Mouse (Mus musculus) left cerebral cortex, postnatal 4 days (tissue): ENCODE measurements around the gene Abcb5. TPM values are rescaled to one million over a fixed set of nuclear protein-coding genes. Genes with fewer than 3 reads are reported as not detected.

Source experiments
- DNase-seq: peaks from one replicate; pipeline ENCODE4 v3.0.0-alpha.2; 2022
- intact Hi-C: fragments of 180-260 bp; cut with DNase I; formaldehyde crosslinking; loops from one replicate; pipeline ENCODE4 v1.15.1; 2025
- total RNA-seq, 2 experiments: library from RNA; stranded (reverse); gene quantifications; 2 replicates each; pipeline ENCODE4 v1.2.3; 2021

Abcb5 gene
- total RNA-seq, 2 experiments from 2014 or later: not detected

DNA sequence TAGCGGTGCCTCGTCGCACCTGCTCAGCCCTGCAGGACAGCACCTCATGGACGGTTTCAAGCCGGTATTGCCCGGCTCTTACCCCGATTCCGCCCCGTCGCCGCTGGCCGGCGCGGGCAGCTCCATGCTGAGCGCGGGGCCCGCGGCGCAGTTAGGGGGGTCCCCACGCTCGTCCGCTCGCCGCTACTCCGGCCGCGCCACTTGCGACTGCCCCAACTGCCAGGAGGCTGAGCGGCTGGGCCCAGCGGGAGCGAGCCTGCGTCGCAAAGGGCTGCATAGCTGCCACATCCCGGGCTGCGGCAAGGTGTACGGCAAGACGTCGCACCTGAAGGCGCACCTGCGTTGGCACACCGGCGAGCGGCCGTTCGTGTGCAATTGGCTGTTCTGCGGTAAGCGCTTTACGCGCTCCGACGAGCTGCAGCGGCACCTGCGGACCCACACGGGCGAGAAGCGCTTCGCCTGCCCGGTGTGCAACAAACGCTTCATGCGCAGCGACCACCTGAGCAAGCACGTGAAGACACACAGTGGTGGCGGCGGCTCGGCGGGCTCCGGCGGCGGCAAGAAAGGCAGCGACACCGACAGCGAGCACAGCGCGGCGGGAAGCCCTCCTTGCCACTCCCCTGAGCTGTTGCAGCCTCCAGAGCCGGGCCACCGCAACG lies 116.9 kb downstream of the Abcb5 start:
- intact Hi-C loops: no loop called here
- no peak for DNase-seq

DNA sequence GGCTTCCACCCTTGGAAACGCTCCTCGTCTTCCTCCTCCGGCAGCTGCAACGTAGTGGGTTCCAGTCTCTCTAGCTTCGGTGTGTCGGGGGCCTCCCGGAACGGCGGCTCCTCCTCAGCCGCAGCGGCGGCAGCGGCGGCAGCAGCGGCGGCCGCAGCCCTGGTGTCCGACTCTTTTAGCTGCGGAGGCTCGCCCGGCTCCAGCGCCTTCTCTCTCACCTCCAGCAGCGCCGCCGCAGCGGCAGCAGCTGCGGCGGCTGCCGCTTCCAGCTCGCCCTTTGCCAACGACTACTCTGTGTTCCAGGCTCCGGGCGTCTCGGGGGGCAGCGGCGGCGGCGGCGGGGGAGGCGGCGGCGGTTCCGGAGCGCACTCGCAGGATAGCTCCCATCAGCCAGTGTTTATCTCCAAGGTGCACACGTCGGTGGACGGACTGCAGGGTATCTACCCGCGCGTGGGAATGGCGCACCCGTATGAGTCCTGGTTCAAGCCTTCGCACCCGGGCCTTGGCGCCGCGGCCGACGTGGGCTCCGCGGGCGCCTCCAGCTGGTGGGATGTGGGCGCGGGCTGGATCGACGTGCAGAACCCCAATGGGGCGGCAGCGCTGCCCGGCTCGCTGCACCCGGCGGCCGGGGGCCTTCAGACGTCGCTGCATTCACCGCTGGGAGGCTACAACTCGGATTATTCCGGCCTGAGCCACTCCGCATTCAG lies 117.6 kb downstream of the Abcb5 start:
- peak; percentile 27 for DNase-seq
- intact Hi-C loops: no loop called here

DNA sequence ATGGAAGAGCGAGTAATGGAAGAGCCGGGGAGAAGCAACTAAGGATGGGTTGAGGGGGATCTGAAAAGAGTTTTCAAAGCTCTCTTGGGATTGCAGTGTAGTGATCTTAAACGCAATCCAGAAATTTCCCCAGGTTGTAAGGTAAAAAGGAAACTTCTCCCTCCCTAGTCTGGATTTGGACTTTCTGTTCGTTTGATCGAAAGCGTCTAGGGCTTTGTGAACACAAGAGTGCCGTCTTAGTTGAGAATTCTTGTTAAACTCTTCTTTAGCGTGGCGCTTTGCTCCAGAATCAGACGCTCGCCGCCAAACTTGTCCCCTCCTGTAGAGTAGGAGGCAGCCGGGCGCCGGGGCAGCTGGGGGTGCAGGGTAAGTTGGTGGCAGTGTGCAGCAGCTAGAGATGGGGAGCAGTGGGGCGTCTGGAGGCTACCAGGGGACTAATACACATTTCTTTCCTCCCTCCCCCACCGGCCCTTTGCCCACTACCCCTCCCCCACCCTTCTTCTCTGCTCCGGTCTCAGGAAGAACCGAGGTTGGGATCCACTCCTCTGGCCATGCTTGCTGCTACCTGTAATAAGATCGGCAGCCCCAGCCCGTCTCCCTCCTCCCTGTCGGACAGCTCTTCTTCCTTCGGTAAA lies 118.2 kb downstream of the Abcb5 start:
- intact Hi-C loops: no loop called here
- DNase-seq: no peak

GRCm38 (mm10) chr12:118847381-118847780 lies 118.8 kb downstream of the Abcb5 start:
- intact Hi-C loops: no loop called here

DNA sequence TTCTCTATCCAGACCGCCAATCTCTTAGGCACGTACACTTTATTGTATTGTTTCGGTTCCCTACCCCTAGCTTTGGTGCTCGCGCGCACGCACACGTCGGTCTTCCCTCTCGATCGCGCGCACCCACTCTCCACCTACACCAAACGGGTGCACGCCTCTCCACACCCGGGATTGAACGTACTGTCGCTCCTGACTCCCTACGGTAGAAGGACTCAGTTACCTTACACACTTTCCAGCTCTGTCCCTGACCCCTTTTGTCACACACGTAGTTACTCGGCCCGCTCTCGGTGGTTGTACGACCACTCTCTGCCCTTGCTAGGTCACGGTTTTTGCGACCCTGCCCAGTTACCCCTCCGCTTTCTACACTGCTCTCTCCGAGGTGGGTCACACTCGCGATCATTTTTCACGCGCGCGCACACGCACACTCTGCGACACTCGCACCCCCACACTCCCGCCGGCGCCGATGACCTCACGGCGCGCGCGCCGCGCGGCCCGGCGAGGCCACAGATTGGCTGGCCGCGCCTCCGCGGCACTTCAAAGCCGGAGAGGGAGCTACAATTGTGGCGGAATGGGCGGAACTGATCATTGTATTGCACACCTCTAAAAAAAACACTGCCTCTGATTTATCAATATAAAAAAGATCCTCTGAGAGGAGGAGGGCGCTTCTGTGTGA lies 119.4 kb downstream of the Abcb5 start:
- no peak for DNase-seq
- intact Hi-C loops: no loop called here

More at GRCm38 (mm10) chr12:118847381-118847780, 118.8 kb downstream of the Abcb5 start:
- DNase-seq: no peak

DNA sequence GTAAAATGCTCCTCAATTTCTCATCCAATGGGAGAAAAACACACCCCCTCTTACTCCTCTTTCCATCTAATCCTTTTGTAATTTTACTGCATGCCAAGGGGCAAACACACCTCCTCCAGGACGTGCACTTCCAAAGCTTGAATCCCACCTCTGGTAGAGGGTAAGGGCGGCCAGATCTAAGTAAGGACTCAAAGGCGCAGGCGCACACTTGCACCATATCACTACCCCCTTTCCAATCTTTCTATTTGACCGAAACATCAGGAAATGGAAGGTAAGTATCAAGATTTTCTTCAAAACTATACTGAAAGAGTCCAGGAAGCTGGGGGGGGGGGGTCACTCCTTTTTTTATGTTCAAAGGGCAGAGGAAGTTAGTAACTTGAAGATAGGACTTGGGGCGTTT lies 120.0 kb downstream of the Abcb5 start, which contains the start of gene Sp8:
Gene Sp8, plus strand, starts transcription at position 109 of the 400 bp plus-strand sequence.
- DNase-seq: no peak
- intact Hi-C loops: no loop called here

DNA sequence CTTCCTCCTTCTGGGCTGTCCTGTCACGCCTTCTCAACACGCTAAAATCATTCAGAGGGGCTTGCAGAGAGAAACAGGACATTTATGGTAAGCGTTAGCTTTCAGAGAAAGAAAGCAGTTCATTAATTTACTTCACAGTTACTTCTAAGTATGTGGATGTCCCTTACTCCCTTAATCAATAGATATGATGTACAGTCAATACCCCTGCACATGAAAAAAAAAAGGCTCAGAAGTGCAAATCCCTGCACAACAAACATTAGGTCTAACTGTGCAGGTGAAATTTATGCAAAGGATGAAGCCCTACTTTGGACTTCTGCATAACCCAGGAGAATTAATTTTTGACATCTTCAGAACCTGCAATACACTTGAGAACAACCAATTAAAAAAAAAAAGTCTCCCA lies 120.9 kb downstream of the Abcb5 start:
- DNase-seq: no peak
- intact Hi-C loops: no loop called here

GRCm38 (mm10) chr12:118844841-118845240 lies 121.4 kb downstream of the Abcb5 start:
- intact Hi-C loops: no loop called here
- DNase-seq: no peak

DNA sequence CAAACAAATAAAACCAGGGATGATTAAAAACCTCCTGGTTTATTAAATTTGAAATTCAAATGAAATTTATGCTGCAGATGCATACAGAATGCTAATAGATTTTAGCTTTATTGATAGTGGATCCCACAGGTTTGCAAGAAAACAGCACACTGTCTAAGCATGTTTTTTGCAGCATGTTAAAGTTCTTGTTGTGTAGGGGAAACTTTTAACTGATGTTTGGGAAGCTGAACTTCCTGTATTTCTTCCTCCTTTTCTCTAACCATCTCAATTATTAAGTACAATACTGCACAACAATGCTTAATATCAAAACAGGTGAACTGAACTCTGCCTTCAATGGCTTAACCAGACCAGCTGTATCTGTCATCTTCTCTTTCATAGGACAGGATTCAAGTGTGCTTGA lies 122.1 kb downstream of the Abcb5 start:
- intact Hi-C loops: no loop called here
- no peak for DNase-seq

- DNase-seq: no peak
- intact Hi-C loops: no loop called here
Observed at GRCm38 (mm10) chr12:118842671-118843411, 123.4 kb downstream of the Abcb5 start.

DNA sequence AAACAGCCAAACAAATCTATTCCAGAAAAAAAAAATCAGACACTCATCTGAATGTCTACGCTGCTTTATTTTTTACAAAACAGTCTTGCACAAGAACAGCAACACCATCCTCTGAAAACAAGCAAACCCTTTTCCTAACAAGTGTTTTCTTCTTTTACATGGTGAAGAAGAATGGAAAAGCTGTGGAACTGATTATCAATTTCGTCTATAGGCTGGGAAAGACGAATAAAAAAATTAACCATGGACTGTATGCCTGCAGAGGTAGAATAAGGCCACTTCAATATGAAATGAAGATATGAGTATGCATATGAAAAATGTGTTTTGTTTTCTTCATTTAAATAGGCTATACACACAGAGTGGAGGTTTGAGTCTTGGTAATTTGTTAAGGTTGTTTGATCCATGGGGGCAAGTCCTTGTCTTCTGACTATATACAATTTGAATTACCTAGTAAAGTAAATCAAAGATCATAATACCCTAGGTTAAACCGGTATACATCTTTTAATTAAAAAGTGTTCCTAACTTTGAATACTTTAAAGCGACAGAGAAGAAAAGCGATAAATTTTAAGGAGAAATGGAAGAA lies 124.2 kb downstream of the Abcb5 start:
- DNase-seq: no peak
- intact Hi-C loops: no loop called here

DNA sequence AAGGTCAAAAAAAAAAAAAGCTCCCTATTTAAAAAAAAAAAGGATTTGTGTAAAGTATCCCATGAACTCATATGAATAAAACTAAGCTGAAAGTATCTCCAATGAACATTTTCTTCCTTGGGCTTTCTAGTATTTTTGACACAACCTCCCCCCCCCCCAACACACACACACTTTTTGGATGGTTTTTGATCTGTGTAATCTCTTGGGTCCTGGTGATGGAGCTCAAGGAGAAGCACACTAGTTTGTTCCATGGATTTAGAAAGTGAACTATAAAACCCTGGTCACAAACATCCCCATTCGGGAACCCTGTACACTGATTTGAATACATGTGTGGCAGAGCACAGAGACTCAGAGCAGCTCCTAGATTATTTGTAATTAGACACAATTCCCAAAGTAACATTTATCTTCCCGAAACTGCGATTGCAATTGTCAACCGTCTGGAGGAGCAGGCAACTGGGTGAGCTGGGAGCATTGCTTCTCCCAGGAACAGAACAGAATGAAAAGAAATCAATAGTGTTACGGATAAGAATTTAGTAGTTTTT lies 124.8 kb downstream of the Abcb5 start:
- intact Hi-C loops: no loop called here
- DNase-seq: no peak

DNA sequence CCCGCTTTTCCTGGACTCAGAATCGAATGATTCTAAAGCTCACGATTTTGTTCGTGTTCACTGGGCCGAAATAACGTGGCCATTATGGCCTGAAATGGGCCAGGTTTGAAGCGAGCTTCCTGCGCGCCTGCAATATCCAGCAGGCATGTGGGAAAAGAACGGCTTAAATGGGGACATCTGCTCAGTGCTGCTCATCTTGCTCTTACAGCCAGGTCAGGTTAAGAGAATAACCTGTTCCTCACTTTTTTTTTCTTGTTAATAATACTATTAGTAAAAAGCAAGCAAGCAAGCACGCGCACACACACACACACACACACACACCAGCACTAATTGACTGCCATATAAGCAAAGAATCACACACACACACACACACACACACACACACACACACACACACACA lies 125.4 kb downstream of the Abcb5 start:
- intact Hi-C loops: no loop called here
- DNase-seq: no peak

- no peak for DNase-seq
- intact Hi-C loops: no loop called here
Observed at GRCm38 (mm10) chr12:118840301-118840700, 125.9 kb downstream of the Abcb5 start.

GRCm38 (mm10) chr12:118839398-118839797 lies 126.8 kb downstream of the Abcb5 start:
- no peak for DNase-seq
- intact Hi-C loops: no loop called here

- intact Hi-C loops: no loop called here
- DNase-seq: no peak
Observed at GRCm38 (mm10) chr12:118838260-118838659, 128.0 kb downstream of the Abcb5 start.

GRCm38 (mm10) chr12:118837361-118837760 lies 128.9 kb downstream of the Abcb5 start:
- intact Hi-C loops: no loop called here
- DNase-seq: no peak

DNA sequence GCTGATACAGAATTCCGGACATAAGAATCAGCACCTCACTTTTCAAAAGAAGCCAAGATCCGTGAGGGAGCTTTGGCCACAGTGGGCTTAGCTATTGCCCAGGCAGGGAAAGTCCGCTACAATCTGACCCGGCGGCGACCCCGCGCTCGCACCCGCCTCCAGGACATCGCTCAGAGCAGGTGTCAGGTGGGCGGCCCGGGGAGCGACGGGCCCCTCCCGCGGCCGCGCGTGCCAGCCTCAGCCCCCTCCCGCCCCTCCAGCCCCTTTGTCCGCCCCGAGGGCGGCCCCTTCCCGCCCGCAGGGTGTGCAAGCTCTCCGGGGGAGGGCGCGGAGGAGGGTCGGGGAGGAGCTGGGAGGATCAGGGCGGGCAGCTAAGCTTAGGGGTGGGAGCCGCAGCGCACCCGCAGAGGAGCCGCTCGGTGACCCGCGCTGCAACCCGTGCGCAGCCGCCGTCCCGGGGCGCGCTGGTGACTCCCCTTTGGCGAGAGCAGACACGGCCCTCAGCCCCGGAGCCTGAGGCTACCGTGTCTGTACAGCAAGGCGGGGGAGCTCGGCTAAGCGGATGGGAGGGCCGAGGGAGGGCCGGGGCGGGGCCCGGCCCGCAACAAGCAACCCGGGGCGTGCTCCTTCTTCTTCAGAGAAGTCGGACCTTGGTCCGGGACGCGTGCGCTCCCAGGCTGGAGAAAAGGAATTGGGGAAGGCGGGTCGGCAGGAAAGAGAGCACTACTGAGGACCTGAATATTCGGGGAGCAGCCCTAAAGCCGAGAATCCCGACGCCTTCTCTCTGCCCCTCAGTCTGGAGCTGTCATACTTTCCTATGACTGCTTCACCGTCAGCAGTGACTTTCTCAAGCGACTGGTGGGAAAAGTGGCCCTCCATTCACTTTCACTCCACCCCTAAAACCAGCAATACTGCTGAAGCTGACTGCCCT lies 129.5 kb downstream of the Abcb5 start:
- DNase-seq: no peak
- intact Hi-C loops: no loop called here

- no peak for DNase-seq
- intact Hi-C loops: no loop called here
Observed at GRCm38 (mm10) chr12:118829881-118830280, 136.3 kb downstream of the Abcb5 start.
